Mouse (Mus musculus): Measurements from ENCODE around the gene Prpf6. TPM values are rescaled to one million over a fixed set of nuclear protein-coding genes. Genes with fewer than 3 reads are reported as not detected.

Gene Prpf6
- total RNA-seq, 2 experiments from 2014 or later: 35.9 to 37.7 TPM

- DNase-seq: no peak
These were observed 4.7 kb downstream of the Prpf6 start for GRCm38 (mm10) chr2:181596221-181596960.

GRCm38 (mm10) chr2:181597378-181598061 lies 5.9 kb downstream of the Prpf6 start:
- DNase-seq: no peak

GRCm38 (mm10) chr2:181598454-181599351 lies 7.0 kb downstream of the Prpf6 start, which contains the start of gene Samd10:
Gene Samd10 (minus strand): TSS chr2:181599212.
- peak; percentile 55 to 63 for DNase-seq

- no peak for DNase-seq
These were observed 8.6 kb downstream of the Prpf6 start for GRCm38 (mm10) chr2:181600226-181600758.

GRCm38 (mm10) chr2:181600828-181601750 lies 9.4 kb downstream of the Prpf6 start:
- DNase-seq: peak; percentile 97

GRCm38 (mm10) chr2:181601751-181602145 lies 10.1 kb downstream of the Prpf6 start:
- DNase-seq: no peak

- DNase-seq: no peak
These were observed 10.7 kb downstream of the Prpf6 start for GRCm38 (mm10) chr2:181602367-181602766.

GRCm38 (mm10) chr2:181618761-181619495 lies 27.3 kb downstream of the Prpf6 start:
- DNase-seq: no peak

GRCm38 (mm10) chr2:181623401-181623800 lies 31.7 kb downstream of the Prpf6 start:
- DNase-seq: peak; percentile 7 to 42

GRCm38 (mm10) chr2:181628471-181628870 lies 36.8 kb downstream of the Prpf6 start:
- DNase-seq: no peak

GRCm38 (mm10) chr2:181632624-181633023 lies 41.0 kb downstream of the Prpf6 start:
- no peak for DNase-seq

GRCm38 (mm10) chr2:181635865-181636264 lies 44.2 kb downstream of the Prpf6 start:
- DNase-seq: no peak

- DNase-seq: peak; percentile 37 to 50
These were observed 52.7 kb downstream of the Prpf6 start for GRCm38 (mm10) chr2:181644361-181644760.

- DNase-seq: no peak
These were observed 54.0 kb downstream of the Prpf6 start for GRCm38 (mm10) chr2:181645666-181646065.

- DNase-seq: no peak
These were observed 55.2 kb downstream of the Prpf6 start for GRCm38 (mm10) chr2:181646626-181647472.

- no peak for DNase-seq
These were observed 57.3 kb downstream of the Prpf6 start for GRCm38 (mm10) chr2:181648926-181649325.

- DNase-seq: no peak
These were observed 61.4 kb downstream of the Prpf6 start for GRCm38 (mm10) chr2:181653065-181653464.

GRCm38 (mm10) chr2:181653523-181653922 lies 61.9 kb downstream of the Prpf6 start:
- DNase-seq: no peak

- no peak for DNase-seq
These were observed 65.1 kb downstream of the Prpf6 start, which contains the start of gene Gm29797 for GRCm38 (mm10) chr2:181656734-181657133. Gene Gm29797 (plus strand): TSS chr2:181657034.

Measured in heart, adult 18-20 months (tissue).